Mouse (Mus musculus) spleen, adult 2 months (tissue): ENCODE data around the gene Gm19345. TPM values are rescaled to one million over a fixed set of nuclear protein-coding genes. Genes with fewer than 3 reads are reported as not detected.
A peak's percentile ranks its signal among the peaks of the same experiment; 100 is the strongest.

Source experiments
- DNase-seq, 2 experiments: peaks; one replicate each; pipeline versions ENCODE4 v3.0.0 to v3.0.0-alpha.2; 2012 to 2021; ENCODE audit warnings: low spot score in 2 of 2, low read depth in 1 of 2
- H3K27ac ChIP-seq: fragments of 200-500 bp; 2 replicates; pipeline ENCODE4 v1.5.1; 2012; ENCODE audit warnings: low read length, inconsistent platforms; ENCODE audit not compliant: insufficient read depth
- H3K27me3 ChIP-seq: fragments of 200-500 bp; 2 replicates; pipeline ENCODE4 v1.6.1; 2012; ENCODE audit warnings: mild to moderate bottlenecking, moderate library complexity, low read length, inconsistent platforms; ENCODE audit not compliant: control insufficient read depth, insufficient read depth
- H3K36me3 ChIP-seq: fragments of 200-500 bp; 2 replicates; pipeline ENCODE4 v1.6.1; 2012; ENCODE audit warnings: mild to moderate bottlenecking, low read length, inconsistent platforms; ENCODE audit not compliant: control insufficient read depth, insufficient read depth
- H3K4me1 ChIP-seq: fragments of 200-500 bp; 2 replicates; pipeline ENCODE4 v1.6.1; 2011; ENCODE audit warnings: inconsistent platforms; ENCODE audit not compliant: control insufficient read depth, insufficient read depth, insufficient read length
- H3K4me3 ChIP-seq: fragments of 200-500 bp; 2 replicates; pipeline ENCODE4 v1.5.1; 2011; ENCODE audit warnings: mild to moderate bottlenecking, inconsistent platforms; ENCODE audit not compliant: insufficient read depth, insufficient read length; ENCODE audit errors: extremely low read depth
- CTCF ChIP-seq: fragments of 200-500 bp; IDR thresholded peaks from 2 replicates; pipeline ENCODE4 v1.5.1; 2011; ENCODE audit warnings: mild to moderate bottlenecking, inconsistent platforms; ENCODE audit not compliant: insufficient read depth, insufficient read length, insufficient replicate concordance; ENCODE audit errors: extremely low read depth
- POLR2A ChIP-seq: fragments of 200-500 bp; IDR thresholded peaks from 2 replicates; pipeline ENCODE4 v1.6.1; 2011; ENCODE audit warnings: low read depth, low read length, inconsistent platforms
- WGBS: fragments of 180-500 bp; shearing (Covaris S2); methylation state at CpG from one replicate; pipeline ENCODE4 v1.1.7; 2018; 5-methylcytosine and 5-hydroxymethylcytosine counted together
- polyA plus RNA-seq: library from polyadenylated mRNA; depleted of rRNA; stranded (reverse); fragments of >200 nt; gene quantifications from 2 replicates; pipeline ENCODE4 v1.2.3, GENCODE M21; 2012

Gm19345 gene
- polyA plus RNA-seq, 1 experiment: not detected

GRCm38 (mm10) chr7:19871137-19871621, 19.4 kb downstream of the Gm19345 start:
- Histone ChIP-seq H3K36me3 (no peaks in the 10 kb centered on the region), H3K27me3 (no peaks in the 10 kb centered on the region), H3K27ac (peak overlapping the region; percentile 98), H3K4me1 (peaks cover 22% of the 10 kb centered on the region), H3K4me3 (peak overlapping the region; percentile 55)
- 4% methylated on average over 10 of the region's 10 CpGs for WGBS
- TF ChIP-seq POLR2A (peak; percentile 53; the same call in 1 of the 2 replicates), CTCF (no peak)
- peak; percentile 63 to 65 for DNase-seq

GRCm38 (mm10) chr7:19871943-19872601, 20.3 kb downstream of the Gm19345 start:
- WGBS: 25% methylated on average over 5 of the region's 5 CpGs
- Histone ChIP-seq H3K4me1 (peaks cover 30% of the 10 kb centered on the region), H3K4me3 (no peak overlapping the region), H3K27me3 (no peaks in the 10 kb centered on the region), H3K27ac (peak overlapping the region; percentile 98), H3K36me3 (no peaks in the 10 kb centered on the region)
- TF ChIP-seq POLR2A (no peak), CTCF (peak; percentile 78; the same call in 1 of the 2 replicates)
- DNase-seq: peak in 1 of 2 experiments; percentile 66

GRCm38 (mm10) chr7:19875948-19876682, 24.3 kb downstream of the Gm19345 start:
- peak overlapping the region; percentile 27; the same call in 1 of the 2 replicates for H3K27ac ChIP-seq
- 31% methylated on average over 13 of the region's 13 CpGs for WGBS
- H3K27me3 ChIP-seq: no peaks in the 10 kb centered on the region
- no peaks in the 10 kb centered on the region for H3K36me3 ChIP-seq
- TF ChIP-seq CTCF: no peak
- TF ChIP-seq POLR2A: no peak
- H3K4me3 ChIP-seq: no peak overlapping the region
- peaks cover 21% of the 10 kb centered on the region for H3K4me1 ChIP-seq
- peak; percentile 49 to 57 for DNase-seq

GRCm38 (mm10) chr7:19876781-19877425, 25.1 kb downstream of the Gm19345 start:
- peak; percentile 69 to 77 for DNase-seq
- WGBS: 15% methylated on average over 14 of the region's 14 CpGs
- peak overlapping the region; percentile 43 for H3K27ac ChIP-seq

DNA sequence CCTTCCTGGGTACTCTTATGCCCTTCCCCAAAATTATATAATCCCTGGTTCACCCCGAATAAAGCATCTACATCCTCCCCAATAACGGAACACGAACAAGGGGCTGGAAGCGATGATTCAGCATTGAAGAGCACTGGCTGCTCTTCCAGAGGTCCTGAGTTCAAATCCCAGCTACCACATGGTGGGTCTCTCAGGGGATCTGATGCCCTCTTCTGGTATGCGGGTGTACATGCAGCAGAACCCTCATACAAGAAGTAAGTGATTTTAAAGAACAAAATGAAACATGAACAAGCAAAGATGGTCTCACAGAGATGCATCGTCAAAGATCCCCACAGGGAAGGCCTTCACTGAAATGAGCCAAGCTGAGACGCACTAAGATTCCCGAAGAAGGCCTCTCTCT, 29.0 kb downstream of the Gm19345 start:
- Histone ChIP-seq H3K27me3 (no peaks in the 10 kb centered on the region), H3K4me3 (no peak overlapping the region), H3K27ac (no peak overlapping the region), H3K36me3 (no peaks in the 10 kb centered on the region), H3K4me1 (peaks cover 12% of the 10 kb centered on the region)
- 84% methylated on average over 8 of the region's 8 CpGs for WGBS
- TF ChIP-seq CTCF (peak; percentile 2; the same call in 1 of the 2 replicates), POLR2A (no peak)
- DNase-seq: no peak

More at GRCm38 (mm10) chr7:19876781-19877425, 25.1 kb downstream of the Gm19345 start:
- Histone ChIP-seq H3K4me3 (no peak overlapping the region), H3K27me3 (no peaks in the 10 kb centered on the region), H3K36me3 (no peaks in the 10 kb centered on the region), H3K4me1 (peaks cover 14% of the 10 kb centered on the region)
- TF ChIP-seq POLR2A (no peak), CTCF (no peak)

DNA sequence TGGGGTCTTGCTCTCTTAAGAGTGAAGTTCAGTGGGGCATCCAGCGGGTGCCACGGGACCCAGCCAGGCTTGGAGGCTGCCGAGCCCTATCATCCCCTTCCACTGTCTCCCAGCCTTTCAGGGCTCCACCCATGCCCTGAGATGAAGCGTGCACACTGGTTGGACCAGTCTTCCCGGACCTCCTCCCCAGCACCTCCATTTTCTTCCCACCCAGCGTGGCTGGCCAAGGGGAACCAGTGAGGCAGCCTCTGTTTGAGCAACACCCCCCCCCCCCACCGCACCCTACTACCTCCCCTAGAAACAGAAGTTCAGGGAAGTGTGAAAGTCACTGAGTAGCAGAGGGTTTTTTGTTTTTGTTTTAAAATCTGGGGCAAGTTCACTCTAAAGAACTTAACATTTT, 36.0 kb downstream of the Gm19345 start, which contains the start of gene Ceacam19:
Gene Ceacam19, minus strand, starts transcription at position 117 of the 400 bp plus-strand sequence.
- Histone ChIP-seq H3K4me1 (no peaks in the 10 kb centered on the region; the same call in 1 of the 2 replicates), H3K36me3 (no peaks in the 10 kb centered on the region), H3K4me3 (no peak within 1 kb of the TSS), H3K27me3 (no peaks in the 10 kb centered on the region), H3K27ac (no peak within 1 kb of the TSS)
- TF ChIP-seq POLR2A (no peak), CTCF (no peak)
- no peak for DNase-seq
- 57% methylated on average over 7 of the region's 7 CpGs for WGBS
